Mouse (Mus musculus): ENCODE results near the gene Gldc. TPM values are rescaled to one million over a fixed set of nuclear protein-coding genes. Genes with fewer than 3 reads are reported as not detected.

The Gldc gene
- polyA plus RNA-seq, 1 experiment from 2014 or later: 1.8 TPM

GRCm38 (mm10) chr19:30151290-30151689 is 23.9 kb downstream of the Gldc start:
- Histone ChIP-seq H3K9me3 (no peaks in the 10 kb centered on the region), H3K27ac (no peak overlapping the region), H3K9ac (no peak overlapping the region), H3K36me3 (no peaks in the 10 kb centered on the region), H3K4me1 (replicated peaks) (no peaks in the 10 kb centered on the region), H3K4me2 (replicated peaks) (no peak overlapping the region), H3K4me3 (replicated peaks) (no peak overlapping the region), H3K27me3 (replicated peaks) (no peaks in the 10 kb centered on the region)
- WGBS: 90% methylated on average over 10 of the region's 10 CpGs
- no peak for ATAC-seq

GRCm38 (mm10) chr19:30149238-30149805 is 25.9 kb downstream of the Gldc start:
- no peak overlapping the region for H3K27ac ChIP-seq
- no peak for ATAC-seq
- WGBS: 66% methylated on average over 6 of the region's 6 CpGs
- no peak overlapping the region for H3K9ac ChIP-seq
- no peaks in the 10 kb centered on the region for H3K27me3 ChIP-seq (replicated peaks)
- H3K4me2 ChIP-seq (replicated peaks): no peak overlapping the region
- no peaks in the 10 kb centered on the region for H3K9me3 ChIP-seq
- H3K4me3 ChIP-seq (replicated peaks): no peak overlapping the region
- no peaks in the 10 kb centered on the region for H3K36me3 ChIP-seq
- no peaks in the 10 kb centered on the region for H3K4me1 ChIP-seq (replicated peaks)

GRCm38 (mm10) chr19:30147306-30147705 is 27.9 kb downstream of the Gldc start:
- no peaks in the 10 kb centered on the region for H3K27me3 ChIP-seq (replicated peaks)
- H3K27ac ChIP-seq: no peak overlapping the region
- 86% methylated on average over 4 of the region's 4 CpGs for WGBS
- no peak overlapping the region for H3K4me3 ChIP-seq (replicated peaks)
- ATAC-seq: no peak
- no peaks in the 10 kb centered on the region for H3K36me3 ChIP-seq
- no peaks in the 10 kb centered on the region for H3K4me1 ChIP-seq (replicated peaks)
- H3K9ac ChIP-seq: no peak overlapping the region
- no peaks in the 10 kb centered on the region for H3K9me3 ChIP-seq
- H3K4me2 ChIP-seq (replicated peaks): no peak overlapping the region

GRCm38 (mm10) chr19:30146761-30147160 is 28.5 kb downstream of the Gldc start:
- no peak overlapping the region for H3K27ac ChIP-seq
- no peak overlapping the region for H3K4me2 ChIP-seq (replicated peaks)
- no peaks in the 10 kb centered on the region for H3K36me3 ChIP-seq
- H3K4me3 ChIP-seq (replicated peaks): no peak overlapping the region
- ATAC-seq: no peak
- H3K9me3 ChIP-seq: no peaks in the 10 kb centered on the region
- WGBS: 80% methylated on average over 6 of the region's 6 CpGs
- no peaks in the 10 kb centered on the region for H3K4me1 ChIP-seq (replicated peaks)
- no peak overlapping the region for H3K9ac ChIP-seq
- H3K27me3 ChIP-seq (replicated peaks): no peaks in the 10 kb centered on the region

GRCm38 (mm10) chr19:30145106-30145505 is 30.1 kb downstream of the Gldc start:
- Histone ChIP-seq H3K9me3 (no peaks in the 10 kb centered on the region), H3K9ac (no peak overlapping the region), H3K4me3 (replicated peaks) (no peak overlapping the region), H3K4me2 (replicated peaks) (no peak overlapping the region), H3K27me3 (replicated peaks) (no peaks in the 10 kb centered on the region), H3K36me3 (no peaks in the 10 kb centered on the region), H3K27ac (no peak overlapping the region), H3K4me1 (replicated peaks) (no peaks in the 10 kb centered on the region)
- no peak for ATAC-seq
- 90% methylated on average over 4 of the region's 4 CpGs for WGBS

- Histone ChIP-seq H3K4me3 (replicated peaks) (no peak overlapping the region), H3K4me2 (replicated peaks) (no peak overlapping the region), H3K4me1 (replicated peaks) (no peaks in the 10 kb centered on the region), H3K36me3 (no peaks in the 10 kb centered on the region), H3K27ac (no peak overlapping the region), H3K27me3 (replicated peaks) (no peaks in the 10 kb centered on the region), H3K9me3 (no peaks in the 10 kb centered on the region), H3K9ac (no peak overlapping the region)
- 70% methylated on average over 1 of the region's 1 CpGs for WGBS
- no peak for ATAC-seq
Measured at GRCm38 (mm10) chr19:30136308-30136707, 38.9 kb downstream of the Gldc start.

- 68% methylated on average over 4 of the region's 4 CpGs for WGBS
- Histone ChIP-seq H3K27me3 (replicated peaks) (no peaks in the 10 kb centered on the region), H3K27ac (no peak overlapping the region), H3K9ac (no peak overlapping the region), H3K4me1 (replicated peaks) (no peaks in the 10 kb centered on the region), H3K36me3 (no peaks in the 10 kb centered on the region), H3K9me3 (no peaks in the 10 kb centered on the region), H3K4me2 (replicated peaks) (no peak overlapping the region), H3K4me3 (replicated peaks) (no peak overlapping the region)
- ATAC-seq: no peak
Measured at GRCm38 (mm10) chr19:30128177-30128576, 47.1 kb downstream of the Gldc start.

GRCm38 (mm10) chr19:30125670-30126059 is 49.6 kb downstream of the Gldc start:
- Histone ChIP-seq H3K36me3 (no peaks in the 10 kb centered on the region), H3K9me3 (no peaks in the 10 kb centered on the region), H3K4me2 (replicated peaks) (no peak overlapping the region), H3K27me3 (replicated peaks) (no peaks in the 10 kb centered on the region), H3K9ac (no peak overlapping the region), H3K4me1 (replicated peaks) (no peaks in the 10 kb centered on the region), H3K27ac (no peak overlapping the region), H3K4me3 (replicated peaks) (no peak overlapping the region)
- no peak for ATAC-seq
- WGBS: 78% methylated on average over 7 of the region's 7 CpGs

- ATAC-seq: peak; percentile 72; the same call in 1 of the 2 replicates
- Histone ChIP-seq H3K4me1 (replicated peaks) (no peaks in the 10 kb centered on the region), H3K9ac (no peak overlapping the region), H3K9me3 (no peaks in the 10 kb centered on the region), H3K27me3 (replicated peaks) (no peaks in the 10 kb centered on the region), H3K27ac (no peak overlapping the region), H3K4me2 (replicated peaks) (no peak overlapping the region), H3K4me3 (replicated peaks) (no peak overlapping the region), H3K36me3 (no peaks in the 10 kb centered on the region)
- whole genome bisulfite sequencing: 57% methylated on average over 7 of the region's 7 CpGs
Measured at GRCm38 (mm10) chr19:30124999-30125669, 50.1 kb downstream of the Gldc start.

GRCm38 (mm10) chr19:30118344-30119312 is 56.6 kb downstream of the Gldc start:
- no peaks in the 10 kb centered on the region for H3K9me3 ChIP-seq
- peak; percentile 86 for ATAC-seq
- H3K27ac ChIP-seq: no peak overlapping the region
- H3K9ac ChIP-seq: no peak overlapping the region
- peaks cover 4% of the 10 kb centered on the region for H3K4me1 ChIP-seq (replicated peaks)
- WGBS: 80% methylated on average over 17 of the region's 17 CpGs
- H3K27me3 ChIP-seq (replicated peaks): no peaks in the 10 kb centered on the region
- no peak overlapping the region for H3K4me2 ChIP-seq (replicated peaks)
- H3K4me3 ChIP-seq (replicated peaks): no peak overlapping the region
- no peaks in the 10 kb centered on the region for H3K36me3 ChIP-seq

- Histone ChIP-seq H3K4me1 (replicated peaks) (peaks cover 4% of the 10 kb centered on the region), H3K9ac (no peak overlapping the region), H3K4me2 (replicated peaks) (no peak overlapping the region), H3K27ac (no peak overlapping the region), H3K36me3 (no peaks in the 10 kb centered on the region), H3K27me3 (replicated peaks) (no peaks in the 10 kb centered on the region), H3K4me3 (replicated peaks) (no peak overlapping the region), H3K9me3 (no peaks in the 10 kb centered on the region)
- no peak for ATAC-seq
- 68% methylated on average over 9 of the region's 9 CpGs for WGBS
Measured at GRCm38 (mm10) chr19:30117775-30118174, 57.5 kb downstream of the Gldc start.

GRCm38 (mm10) chr19:30117241-30117640 is 58.0 kb downstream of the Gldc start:
- no peak for ATAC-seq
- H3K9ac ChIP-seq: no peak overlapping the region
- WGBS: 76% methylated on average over 4 of the region's 4 CpGs
- no peak overlapping the region for H3K27ac ChIP-seq
- no peaks in the 10 kb centered on the region for H3K27me3 ChIP-seq (replicated peaks)
- H3K4me3 ChIP-seq (replicated peaks): no peak overlapping the region
- H3K36me3 ChIP-seq: no peaks in the 10 kb centered on the region
- no peaks in the 10 kb centered on the region for H3K9me3 ChIP-seq
- H3K4me2 ChIP-seq (replicated peaks): no peak overlapping the region
- peaks cover 4% of the 10 kb centered on the region for H3K4me1 ChIP-seq (replicated peaks)
